Mouse (Mus musculus): Measurements from ENCODE around the gene Insyn1.

The Insyn1 gene

DNA sequence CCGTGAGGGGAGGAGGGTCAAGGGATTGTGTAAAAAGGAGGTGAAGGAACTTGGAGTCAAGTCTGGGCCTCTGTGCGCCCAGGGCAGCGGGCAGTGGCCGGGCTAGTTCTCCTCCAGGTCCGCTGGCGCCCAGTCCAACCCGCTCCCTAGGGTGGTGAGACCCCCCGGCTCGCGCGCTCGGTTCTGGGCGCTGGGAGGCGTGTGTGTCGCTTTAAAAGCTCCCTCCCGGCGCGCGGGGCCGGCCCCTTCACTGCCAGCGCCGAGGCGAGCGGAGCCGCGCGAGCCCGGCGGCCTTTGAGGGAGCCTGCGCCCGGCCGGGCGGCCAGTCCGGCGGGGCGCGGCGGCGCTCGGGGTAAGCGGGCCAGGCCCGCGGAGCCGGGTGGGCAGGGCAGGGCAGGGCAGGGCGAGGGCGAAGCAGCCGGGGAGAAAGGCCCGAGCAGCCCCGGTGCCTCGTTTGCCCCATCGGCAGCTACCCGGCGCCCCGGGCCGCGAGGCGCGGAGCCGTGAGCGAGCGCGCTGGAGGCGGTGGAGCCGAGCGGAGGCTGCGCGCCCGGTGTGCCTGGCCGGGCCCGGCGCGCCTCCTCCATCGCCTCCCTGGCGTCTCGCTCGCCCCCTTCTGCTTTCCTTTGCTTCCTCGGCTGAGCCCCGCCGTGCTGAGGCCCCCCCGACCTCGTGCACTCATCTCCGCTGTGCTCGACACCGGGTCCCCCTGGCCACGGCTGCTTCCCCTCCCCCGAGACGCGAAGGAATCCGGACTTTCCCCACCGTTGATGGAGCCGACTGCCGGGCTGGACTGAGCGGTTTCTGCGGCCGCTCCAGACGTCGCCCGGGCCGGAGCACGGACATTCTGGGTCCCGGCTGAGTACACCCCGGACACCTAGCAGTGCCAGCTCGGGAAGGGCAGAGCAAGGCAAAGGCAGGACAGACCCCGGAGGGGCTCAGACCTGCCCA is at the start of gene Insyn1:
Gene Insyn1 (plus strand): TSS at position 753 of the 951 bp plus-strand sequence.
- DNase-seq (ENCODE audit: low spot score) = peak; percentile 48

DNA sequence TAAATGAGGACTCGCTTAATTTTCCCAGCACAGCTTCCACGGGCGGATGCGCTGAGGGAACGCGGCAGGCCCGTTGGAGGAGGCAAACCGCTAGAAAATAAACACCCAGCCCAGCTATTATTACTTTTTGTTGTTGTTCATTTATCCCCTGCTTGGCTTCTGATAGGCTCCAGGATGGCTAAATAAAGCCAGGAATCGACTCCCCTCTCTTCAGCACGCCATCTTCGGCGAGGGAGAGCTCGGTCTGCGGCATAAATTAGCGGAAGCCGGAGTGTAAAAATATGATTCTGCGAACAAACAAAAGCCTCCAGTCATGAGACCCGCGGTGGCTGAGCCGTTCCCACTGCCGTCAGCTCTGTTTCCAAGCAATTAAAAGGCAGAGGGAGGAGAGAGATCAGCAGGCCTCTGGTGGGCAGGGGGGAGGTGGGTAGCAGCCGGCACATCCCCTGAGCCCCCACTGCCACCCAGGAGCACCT is 49.4 kb upstream of the Insyn1 start:
- DNase-seq (ENCODE audit: low spot score) = no peak

DNA sequence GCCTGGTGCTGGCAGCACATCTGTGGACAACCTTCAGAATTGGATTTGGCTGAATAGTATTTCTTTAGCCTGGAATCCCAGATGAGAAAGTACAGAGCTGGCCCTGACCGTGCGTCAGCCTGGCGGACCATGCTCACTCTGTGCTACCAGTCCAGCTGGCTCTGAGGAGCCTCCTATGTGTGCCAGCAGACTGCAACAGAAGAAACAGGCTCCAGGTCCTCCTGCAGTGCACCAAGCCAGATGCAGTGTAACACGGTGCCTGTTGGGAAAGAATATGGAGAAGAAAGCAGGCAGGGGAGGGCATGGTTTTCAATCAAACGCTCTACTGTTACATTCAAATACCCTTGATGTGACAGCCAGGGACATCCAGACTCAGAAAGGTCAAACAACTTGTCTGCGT is 48.3 kb upstream of the Insyn1 start:
- no peak for DNase-seq (ENCODE audit: low spot score)

DNA sequence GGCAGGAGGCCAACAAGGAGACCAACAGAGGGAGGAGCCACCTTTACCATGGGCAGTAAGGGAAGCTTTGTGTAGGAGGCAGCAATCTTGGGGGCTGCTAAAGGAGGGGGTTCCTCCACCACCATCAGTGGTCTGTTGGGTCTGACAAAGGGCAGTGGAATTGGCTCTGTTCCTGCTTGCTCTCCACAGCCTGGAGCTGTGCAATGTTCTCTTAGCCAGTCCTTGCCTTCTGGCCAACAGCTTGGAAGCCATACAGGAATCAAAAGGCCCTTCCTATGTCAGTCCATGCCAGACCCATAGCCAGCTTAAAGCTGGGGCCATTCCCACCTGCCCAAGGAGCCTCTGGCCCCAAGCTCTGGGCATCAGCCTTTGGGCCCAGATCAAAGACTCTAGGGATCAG is 47.8 kb upstream of the Insyn1 start:
- DNase-seq (ENCODE audit: low spot score) = no peak

DNA sequence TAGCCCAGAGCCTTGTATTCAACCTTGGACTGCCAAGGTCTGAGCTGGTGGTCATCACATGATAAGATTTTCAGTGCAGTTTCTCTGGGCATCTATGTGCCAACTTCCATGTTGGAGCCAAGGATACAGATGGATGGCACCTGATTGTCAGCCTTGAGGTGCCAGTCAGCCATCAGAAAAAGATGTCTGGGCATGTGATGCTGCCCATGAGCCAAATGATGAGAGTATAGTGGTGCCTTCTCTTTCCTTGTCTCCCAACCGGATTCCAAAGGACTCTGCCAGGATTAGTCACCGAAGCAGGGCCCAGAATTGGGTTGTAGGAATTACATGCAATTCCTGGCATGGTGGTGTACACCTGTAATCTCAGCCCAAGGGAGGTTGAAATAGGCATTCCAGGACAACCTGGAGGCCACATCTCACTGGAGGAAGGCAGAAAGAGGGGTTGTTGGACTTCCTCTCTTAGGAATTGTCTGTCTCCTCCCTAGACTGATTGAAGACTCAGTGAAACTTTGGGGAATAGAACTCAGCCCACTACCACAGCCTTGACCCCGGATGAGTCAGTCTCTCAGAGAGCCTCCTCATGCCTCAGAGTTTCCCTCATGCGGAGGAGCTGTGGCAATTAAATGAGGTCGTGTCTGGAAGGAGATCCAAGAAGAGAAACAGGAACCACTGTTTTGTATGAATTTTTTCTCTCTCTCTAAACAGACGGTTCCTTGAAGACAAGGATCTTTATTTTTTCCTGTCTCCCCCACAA is 46.9 kb upstream of the Insyn1 start:
- no peak for DNase-seq (ENCODE audit: low spot score)

DNA sequence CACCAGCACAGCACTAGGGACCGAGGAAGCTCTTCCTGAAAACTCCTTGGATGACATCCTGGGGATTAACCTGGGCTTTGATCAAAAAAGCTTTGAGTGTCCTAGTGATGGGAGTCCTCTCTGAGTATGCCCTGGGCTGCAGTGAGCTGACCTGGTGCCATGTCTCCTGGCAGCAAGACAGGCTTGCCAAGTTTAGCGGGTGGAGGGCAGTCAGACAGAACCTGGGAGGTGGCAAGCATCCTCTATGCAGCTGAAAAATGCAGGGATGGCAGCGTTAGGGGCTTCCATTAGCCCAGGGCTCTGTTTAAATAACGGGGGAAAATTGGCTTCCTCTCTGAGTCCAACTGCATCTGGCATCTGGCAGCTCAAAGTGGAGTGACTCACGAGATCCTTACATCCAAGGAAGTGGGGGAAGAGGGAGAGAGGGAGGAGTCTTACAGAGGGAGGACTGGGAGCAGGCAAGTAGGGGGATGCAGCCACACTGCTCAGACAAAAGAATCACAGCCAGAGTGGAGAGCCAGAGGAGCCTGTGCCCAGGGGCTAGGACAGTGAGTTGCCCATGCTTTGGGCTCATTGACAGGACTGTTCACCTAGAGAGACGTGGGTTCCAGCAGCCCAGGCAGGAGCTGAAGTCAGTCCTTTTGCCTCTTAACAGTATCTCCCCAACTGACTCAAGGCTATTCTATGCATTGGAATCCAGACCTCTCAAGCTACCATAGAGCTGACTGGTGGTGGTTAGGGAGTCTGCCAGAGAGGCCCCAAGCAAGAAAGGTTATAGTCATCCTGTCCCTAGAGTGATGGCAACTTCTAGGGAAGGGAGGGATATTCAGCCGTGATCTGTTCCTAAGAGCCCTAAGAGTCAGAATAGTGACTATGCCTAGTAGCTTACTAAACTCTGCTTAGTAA is 46.0 kb upstream of the Insyn1 start:
- no peak for DNase-seq (ENCODE audit: low spot score)

DNA sequence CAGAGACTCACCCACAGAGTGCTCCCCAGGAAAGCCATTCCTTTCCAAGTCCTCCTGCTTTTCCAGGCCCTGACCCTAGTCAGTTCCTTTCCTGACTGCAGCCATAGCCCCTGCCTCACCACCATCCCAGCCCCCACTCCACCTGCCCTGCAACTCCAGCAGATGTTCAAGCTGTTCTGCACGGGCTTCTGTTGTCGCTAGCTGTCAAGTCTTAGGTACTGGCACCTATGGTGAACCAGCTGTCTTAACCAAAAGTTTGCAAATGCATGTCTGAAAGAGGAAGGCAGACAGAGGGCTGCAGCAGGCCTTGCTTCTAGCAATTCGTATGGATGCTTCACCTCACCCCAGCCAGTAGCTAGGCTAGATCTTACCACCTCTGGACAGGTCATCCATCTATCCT is 45.3 kb upstream of the Insyn1 start:
- no peak for DNase-seq (ENCODE audit: low spot score)

DNA sequence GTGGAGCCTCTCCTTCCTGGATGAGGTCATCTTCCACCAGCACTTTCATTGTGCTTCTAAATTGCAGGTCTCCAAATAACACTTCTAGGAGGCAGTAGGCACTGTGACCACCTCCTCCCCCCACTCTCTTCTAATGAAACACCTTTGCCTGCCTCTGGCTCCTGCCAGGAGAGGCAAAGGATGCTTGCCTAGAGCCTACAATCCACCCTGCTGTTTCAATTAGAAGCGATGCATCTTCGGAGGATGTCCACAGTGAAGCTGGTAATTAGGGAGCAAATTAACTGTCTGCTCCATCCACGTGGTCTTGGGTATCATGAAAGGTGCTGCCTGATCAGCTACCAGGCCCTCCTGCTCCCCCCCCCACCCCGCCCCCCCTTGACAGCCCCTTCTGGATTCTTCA is 41.6 kb upstream of the Insyn1 start:
- DNase-seq (ENCODE audit: low spot score) = no peak

DNA sequence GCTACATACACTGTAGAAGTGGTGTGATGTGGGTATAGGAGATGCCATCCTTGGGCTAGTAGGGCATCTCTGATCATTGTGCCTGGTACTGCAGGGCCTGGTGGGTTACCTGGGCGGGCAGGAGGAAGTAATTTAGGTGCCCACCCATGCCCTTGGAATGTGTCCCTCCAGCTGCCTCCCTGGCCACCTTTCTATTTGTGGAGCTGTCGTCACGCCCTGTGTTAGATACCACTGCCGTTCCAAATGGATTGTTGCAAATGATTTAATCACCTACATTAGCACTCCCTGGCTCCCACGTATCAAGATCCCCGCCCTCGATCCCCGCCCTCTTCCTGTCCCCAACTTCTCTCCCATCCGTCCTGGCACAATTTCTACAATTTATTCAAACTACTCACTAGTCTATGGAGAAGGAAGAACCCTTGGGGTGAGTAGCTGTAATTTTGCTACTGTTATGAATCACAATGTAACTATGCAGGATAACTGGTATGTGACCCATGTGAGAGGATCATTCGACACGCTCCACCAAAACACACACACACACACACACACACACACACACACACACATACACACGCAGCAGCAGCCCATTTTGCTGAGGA is 40.3 kb upstream of the Insyn1 start:
- DNase-seq (ENCODE audit: low spot score) = no peak

DNA sequence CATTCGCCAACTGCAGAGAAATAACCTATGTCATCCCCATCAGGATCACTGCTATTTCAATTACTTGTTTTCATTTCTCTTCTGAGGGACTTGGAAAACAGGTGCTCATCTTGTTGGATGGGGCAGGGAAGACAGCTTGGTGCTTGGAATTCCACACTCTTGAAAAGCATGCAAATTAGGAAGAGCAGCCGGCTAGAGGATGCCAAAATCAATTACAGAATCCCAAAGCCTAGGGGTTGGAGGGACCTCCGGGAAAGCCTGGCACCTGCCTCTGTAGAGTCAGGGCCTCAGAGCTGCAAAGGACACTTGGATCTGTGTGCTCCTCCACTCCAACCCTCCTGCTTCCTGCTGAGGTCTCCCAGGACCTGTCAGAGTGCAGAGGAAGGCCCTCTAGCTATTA is 38.9 kb upstream of the Insyn1 start:
- DNase-seq (ENCODE audit: low spot score) = no peak

DNA sequence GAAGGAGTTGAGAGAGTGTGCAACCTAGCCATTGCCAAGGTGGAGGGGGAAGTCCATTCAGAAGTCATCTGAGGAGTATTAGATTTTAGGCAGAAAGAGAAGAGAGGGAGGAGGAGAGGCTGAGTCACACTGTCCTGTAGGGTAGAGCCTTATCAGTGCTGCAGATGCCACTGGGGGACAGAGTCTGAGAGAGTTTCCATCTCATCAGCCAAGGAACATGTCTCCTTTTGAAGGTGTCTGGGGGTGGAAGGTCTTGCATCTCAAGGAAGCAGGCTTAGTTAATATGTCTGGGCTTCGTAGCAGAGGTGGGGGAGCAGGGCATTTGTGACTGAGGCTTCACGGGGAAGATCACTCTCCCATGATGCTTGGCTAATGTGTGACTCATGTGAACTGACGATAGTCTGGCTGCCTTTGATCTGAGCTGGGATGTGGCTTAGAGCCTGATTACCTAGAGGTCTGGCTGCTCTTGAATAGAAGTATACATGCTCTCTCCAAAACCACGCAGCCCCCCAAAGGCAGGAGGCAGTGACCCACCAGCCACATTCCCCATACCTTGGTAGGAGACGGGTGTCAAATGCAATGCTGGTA is 34.5 kb upstream of the Insyn1 start:
- no peak for DNase-seq (ENCODE audit: low spot score)

DNA sequence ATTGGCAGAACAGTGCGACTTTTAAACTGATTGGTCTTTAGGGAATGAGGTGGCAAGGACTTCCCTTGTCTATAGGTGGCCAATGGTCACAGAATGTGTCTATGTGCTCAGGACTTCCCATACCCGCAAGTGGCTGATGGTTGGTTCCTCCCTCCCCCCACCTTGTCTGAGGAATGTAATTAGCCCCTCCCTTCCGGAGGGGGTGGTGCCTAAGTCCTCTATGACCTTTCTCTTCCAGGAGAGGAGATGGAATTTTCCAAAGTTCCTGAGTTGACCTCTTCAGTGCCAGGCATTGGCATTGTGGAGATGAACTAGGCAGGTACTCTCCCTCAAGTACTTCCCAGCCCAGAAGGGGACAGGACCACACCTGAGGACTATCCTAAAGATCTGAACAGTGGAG is 33.5 kb upstream of the Insyn1 start:
- no peak for DNase-seq (ENCODE audit: low spot score)

DNA sequence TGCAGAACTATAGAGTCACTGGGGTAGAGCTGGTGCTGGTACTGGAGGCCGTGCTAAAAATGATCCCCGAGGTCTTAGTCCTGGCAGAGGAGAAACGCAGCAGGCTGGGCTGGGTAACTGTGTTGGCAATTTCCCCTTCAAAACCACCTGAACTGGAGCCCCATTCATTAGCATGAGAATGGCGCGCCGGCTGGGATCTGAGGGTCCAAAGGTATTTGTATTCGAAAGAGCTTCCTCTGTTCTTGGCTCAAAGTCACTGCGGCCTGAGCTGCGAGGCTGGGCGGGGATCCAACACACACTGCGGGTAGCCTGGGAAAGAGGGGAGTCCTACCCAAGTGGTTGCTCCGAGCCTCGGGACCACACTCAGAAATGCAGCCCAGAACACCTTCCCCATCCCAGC is 32.6 kb upstream of the Insyn1 start:
- DNase-seq (ENCODE audit: low spot score) = no peak

DNA sequence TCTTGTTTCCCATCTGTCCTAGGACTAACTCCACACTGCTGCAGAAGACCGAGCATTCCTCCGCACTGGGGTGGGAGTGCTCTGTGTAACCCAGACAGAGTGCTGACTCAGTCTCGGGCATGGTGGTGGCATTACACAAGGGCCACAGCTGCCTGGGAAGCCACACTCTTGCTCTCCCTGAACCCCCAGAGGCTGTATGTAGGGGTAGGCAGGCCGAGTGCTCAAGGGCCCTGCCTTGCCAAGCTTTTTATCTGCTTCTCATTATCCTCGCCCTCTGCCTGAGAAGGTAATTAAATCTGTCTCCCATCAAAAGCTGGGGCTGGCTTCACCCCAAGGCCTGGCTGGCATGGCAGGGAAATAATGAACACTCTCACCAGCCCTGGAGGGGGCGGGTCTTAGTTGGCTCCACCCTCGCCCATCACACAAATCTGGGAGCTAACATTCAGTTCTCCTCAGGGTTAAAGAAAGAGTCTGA is 30.9 kb upstream of the Insyn1 start:
- DNase-seq (ENCODE audit: low spot score) = no peak

DNA sequence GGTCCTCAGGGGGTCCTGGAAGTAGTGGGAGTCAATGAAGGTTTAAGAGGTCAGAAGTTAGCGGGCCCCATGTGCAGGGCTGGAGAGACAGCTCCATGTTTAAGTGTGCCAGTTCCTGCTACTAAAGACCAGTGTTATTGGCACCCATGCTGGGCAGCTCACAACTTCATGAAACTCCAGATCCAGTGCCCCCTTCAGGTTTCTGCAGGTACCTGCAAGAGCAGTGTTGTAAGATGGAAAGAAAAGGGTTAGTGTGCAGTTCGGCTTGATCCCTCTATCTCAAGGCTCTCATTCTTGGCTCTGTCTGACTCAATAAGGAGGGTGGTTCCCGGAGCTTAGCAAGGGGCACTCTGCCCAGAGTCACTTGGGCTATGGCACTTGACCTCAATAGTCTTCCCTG is 30.1 kb upstream of the Insyn1 start:
- DNase-seq (ENCODE audit: low spot score) = no peak

DNA sequence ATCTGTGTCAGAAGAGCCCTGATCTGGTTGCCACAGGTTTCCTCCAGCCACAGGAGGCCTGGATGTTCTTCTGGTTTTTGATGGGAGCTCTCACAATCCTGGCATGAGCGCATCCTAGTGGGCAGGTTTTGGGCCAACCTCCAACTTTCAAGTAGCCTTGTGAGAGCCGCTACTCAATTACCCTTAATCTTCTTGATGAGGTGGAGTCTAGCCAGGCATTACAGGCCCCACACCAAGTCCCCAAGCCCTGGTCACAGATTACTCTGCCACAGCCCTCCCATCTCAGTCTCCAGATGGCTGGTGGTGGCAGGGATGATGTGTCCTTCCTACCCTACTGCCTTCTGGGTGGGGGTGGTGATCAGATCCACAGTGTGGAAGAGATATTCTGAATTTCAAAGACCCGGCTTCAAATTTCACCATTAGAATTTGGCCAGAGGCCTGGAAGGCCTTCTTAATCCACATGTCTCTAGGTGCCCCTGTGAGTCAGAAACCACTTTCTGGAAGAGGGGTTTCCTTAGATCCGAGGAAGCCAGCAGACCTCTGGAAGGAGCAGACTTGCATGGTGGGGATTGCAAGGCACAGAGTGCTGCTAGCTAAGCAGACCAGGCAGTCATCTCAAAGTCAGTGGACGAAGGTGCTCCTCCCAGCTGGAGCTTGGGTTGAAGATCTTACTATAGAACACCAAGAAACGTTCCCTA is 29.4 kb upstream of the Insyn1 start:
- DNase-seq (ENCODE audit: low spot score) = no peak

DNA sequence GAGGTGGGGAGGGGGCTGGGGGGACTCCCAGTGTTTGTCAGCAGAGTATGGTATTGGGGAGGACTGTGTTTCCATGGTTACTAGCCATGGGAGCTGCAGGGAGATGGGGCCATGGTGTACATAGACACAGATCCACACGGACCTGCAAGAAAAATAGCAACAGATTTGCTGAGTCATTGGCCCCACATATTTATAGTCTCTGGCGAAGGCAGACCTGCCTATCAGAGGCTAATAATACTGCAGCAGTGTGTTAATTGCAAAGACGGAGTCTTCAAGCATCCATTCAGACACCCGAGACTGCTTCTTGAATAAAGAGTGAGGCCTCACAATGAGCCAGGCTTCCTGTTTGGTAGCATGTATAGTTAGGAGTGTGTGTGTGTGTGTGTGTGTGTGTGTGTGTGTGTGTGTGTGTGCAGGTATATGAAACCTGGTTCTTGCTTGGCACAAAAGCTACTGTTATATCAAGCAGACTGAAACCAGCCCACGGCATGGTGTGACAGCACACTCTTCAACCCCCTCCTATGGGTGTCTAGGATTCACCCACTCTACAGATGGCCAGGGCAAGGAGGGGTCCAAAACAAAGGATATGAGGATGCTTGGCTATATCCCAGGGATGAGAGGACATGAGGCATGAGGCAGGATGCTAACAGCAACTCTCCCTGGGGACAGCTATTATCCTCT is 20.9 kb upstream of the Insyn1 start:
- no peak for DNase-seq (ENCODE audit: low spot score)

DNA sequence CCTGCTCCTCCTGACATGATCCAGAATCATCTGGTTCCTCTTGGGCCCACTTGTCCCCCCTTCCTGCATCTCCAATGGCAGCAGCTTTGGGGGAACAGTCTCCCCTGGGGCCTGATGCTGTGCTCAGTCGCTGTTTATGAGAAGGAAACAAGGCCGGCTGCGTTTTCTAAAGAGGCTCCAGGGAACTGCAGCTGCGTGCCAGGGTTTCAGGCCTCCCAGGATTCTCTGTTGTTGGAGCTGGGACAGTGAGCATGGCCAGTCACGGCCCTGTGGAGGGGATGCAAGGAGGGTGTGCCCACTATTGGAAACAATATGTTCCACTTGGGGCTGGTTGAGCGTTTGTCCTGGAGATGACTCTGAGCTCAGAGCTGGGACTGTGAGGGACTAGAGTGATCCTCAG is 17.9 kb upstream of the Insyn1 start:
- DNase-seq (ENCODE audit: low spot score) = no peak

DNA sequence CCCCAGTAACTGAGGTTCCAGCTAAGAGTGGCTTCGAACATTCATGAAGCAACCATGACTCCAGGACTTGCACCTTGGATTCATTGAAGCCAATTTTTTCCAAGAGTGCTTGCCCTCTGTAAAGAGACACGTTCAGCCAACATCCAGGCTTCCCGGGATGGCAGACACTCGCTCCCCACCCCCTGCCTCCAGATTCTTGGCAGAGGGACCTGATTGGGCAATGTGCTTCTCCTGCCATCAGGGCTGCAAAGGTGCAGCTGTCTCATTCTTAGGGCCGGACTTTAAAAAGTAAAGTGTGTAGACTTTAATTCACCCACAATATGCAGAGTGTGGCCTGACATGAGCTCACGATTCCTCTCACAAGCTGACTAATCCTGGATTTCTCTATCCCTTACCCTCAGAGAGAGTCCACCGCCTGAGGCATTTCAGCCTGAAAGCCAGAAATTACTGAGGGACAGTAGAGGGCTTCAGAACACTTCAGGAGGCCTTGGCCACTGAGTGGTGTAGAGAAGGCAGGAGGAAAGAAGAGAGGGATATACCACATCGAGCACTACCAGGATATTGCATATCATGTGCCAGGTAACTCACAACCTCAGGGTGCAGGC is 15.1 kb upstream of the Insyn1 start:
- no peak for DNase-seq (ENCODE audit: low spot score)

DNA sequence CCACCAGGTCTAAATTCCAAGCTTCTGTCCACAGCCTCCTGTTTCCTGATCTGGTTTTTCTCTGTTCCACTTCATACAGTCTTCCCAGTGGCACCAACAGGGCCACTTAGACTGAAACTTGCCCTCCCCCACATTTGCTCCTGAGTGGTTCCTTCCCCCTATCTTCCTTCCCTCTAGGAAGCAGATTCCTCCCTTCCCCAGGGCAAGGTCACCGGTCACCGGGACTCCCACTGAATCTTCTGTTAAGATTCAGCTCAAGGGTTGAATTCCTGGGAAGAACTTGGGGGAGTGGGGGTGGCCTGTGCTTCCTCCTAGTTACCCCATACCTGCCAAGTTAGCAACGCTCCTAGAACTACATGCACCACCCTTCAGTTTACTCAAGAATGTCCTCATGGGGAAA is 1.3 kb upstream of the Insyn1 start:
- DNase-seq (ENCODE audit: low spot score) = no peak

Measured in urinary bladder, postnatal 14 days (tissue).